Mouse (Mus musculus): ENCODE measurements around the gene Fli1.

DNA sequence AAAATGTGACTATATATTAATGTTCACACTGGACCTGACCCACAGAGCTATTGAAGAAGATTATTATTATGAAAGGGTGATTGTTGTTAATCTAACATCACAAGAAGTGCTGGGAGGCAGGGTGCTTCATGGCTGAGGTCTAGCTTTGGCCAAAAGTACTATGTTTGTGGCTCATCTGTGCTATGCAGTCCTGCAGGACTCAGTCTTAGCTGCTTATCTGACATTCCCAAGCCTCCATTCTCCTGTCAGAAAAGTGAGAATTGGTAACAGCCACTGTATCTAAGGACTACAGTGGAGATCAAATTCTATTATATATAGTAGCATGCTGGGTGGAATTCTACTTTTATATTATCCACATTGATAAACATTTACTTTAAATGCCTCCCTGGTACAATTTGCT, 16.8 kb upstream of the Fli1 start:
- no peak for TF ChIP-seq CEBPB (IDR thresholded peaks at IDR 0.05; ENCODE audit: insufficient read depth, poor library complexity, severe bottlenecking)
- no peak for TF ChIP-seq REST (IDR thresholded peaks at IDR 0.05; ENCODE audit: insufficient read depth, insufficient read length)
- no peak for TF ChIP-seq E2F4 (IDR thresholded peaks at IDR 0.05; ENCODE audit: insufficient read depth)
- no peak for TF ChIP-seq POLR2A (IDR thresholded peaks at IDR 0.05; ENCODE audit: insufficient read length, low read depth)
- TF ChIP-seq TCF3 (IDR thresholded peaks at IDR 0.05; ENCODE audit: insufficient read length, low read depth) = no peak
- no peak for TF ChIP-seq USF1 (IDR thresholded peaks at IDR 0.05; ENCODE audit: low read depth)
- TF ChIP-seq TCF12 (IDR thresholded peaks at IDR 0.05; ENCODE audit: insufficient read depth, poor library complexity, severe bottlenecking) = no peak

Measured in myocyte (in vitro differentiated cells).